Mouse (Mus musculus) limb, embryonic 14.5 days (tissue): Measurements from ENCODE around the gene Gng12. TPM values are rescaled to one million over a fixed set of nuclear protein-coding genes. Genes with fewer than 3 reads are reported as not detected.

ENCODE experiments used
- ATAC-seq: fragments of 200-750 bp; cut with Nextera tagmentation; 2 replicates; pipeline ENCODE4 v1.8.0; 2017; ENCODE audit warnings: low read depth, moderate number of reproducible peaks, moderate TSS enrichment; ENCODE audit not compliant: low FRiP score
- DNase-seq: peaks from one replicate; pipeline ENCODE4 v3.0.0-alpha.2; 2015; ENCODE audit warnings: low spot score
- H3K27ac ChIP-seq: fragments of 300-500 bp; sonication (generic); replicated peaks from 2 replicates; pipeline ENCODE4 v1.5.1; 2014; ENCODE audit warnings: low read depth, mild to moderate bottlenecking, low read length, moderate library complexity, mixed read lengths
- H3K27me3 ChIP-seq: fragments of 300-500 bp; sonication (generic); 2 replicates; pipeline ENCODE4 v1.6.1; 2014; ENCODE audit warnings: low read length, mixed read lengths; ENCODE audit not compliant: control insufficient read depth, insufficient read depth
- H3K36me3 ChIP-seq: fragments of 300-500 bp; sonication (generic); 2 replicates; pipeline ENCODE4 v1.6.1; 2014; ENCODE audit warnings: mild to moderate bottlenecking, low read length, moderate library complexity, mixed read lengths; ENCODE audit not compliant: control insufficient read depth, insufficient read depth
- H3K4me1 ChIP-seq: fragments of 300-500 bp; sonication (generic); 2 replicates; pipeline ENCODE4 v1.6.1; 2014; ENCODE audit warnings: antibody characterized with exemption, low read length, mixed read lengths; ENCODE audit not compliant: control insufficient read depth, insufficient read depth
- H3K4me2 ChIP-seq: fragments of 300-500 bp; sonication (generic); replicated peaks from 2 replicates; pipeline ENCODE4 v1.6.1; 2014; ENCODE audit warnings: low read depth, mild to moderate bottlenecking, low read length, moderate library complexity; ENCODE audit not compliant: severe bottlenecking
- H3K4me3 ChIP-seq: fragments of 300-500 bp; sonication (generic); replicated peaks from 2 replicates; pipeline ENCODE4 v1.5.1; 2014; ENCODE audit warnings: low read length
- H3K9ac ChIP-seq: fragments of 300-500 bp; sonication (generic); 2 replicates; pipeline ENCODE4 v1.6.1; 2014; ENCODE audit warnings: mild to moderate bottlenecking, low read depth, low read length, moderate library complexity; ENCODE audit not compliant: severe bottlenecking
- H3K9me3 ChIP-seq: fragments of 300-500 bp; sonication (generic); 2 replicates; pipeline ENCODE4 v1.6.1; 2016; ENCODE audit warnings: low read length; ENCODE audit not compliant: control insufficient read depth
- POLR2A ChIP-seq: fragments of 200-500 bp; IDR thresholded peaks from 2 replicates; pipeline ENCODE4 v1.8.0; 2012; ENCODE audit warnings: inconsistent platforms, mild to moderate bottlenecking, moderate library complexity, borderline replicate concordance; ENCODE audit not compliant: insufficient read depth, insufficient read length; ENCODE audit errors: extremely low read depth
- WGBS: fragments of 180-500 bp; shearing (Covaris S2); extraction: QIAGEN DNeasy Blood & Tissue Kit; methylation state at CpG from one replicate; pipeline ENCODE4 v1.1.7; 2014; 5-methylcytosine and 5-hydroxymethylcytosine counted together
- polyA plus RNA-seq, 2 experiments: library from polyadenylated mRNA; depleted of rRNA in 1 of 2; stranded (reverse) in 1 of 2; unstranded in 1 of 2; fragments of >200 nt; fragmentation: Nextera tagmentation in 1 of 2; extraction: Ambion mirVana in 1 of 2; gene quantifications; 2 replicates each; pipeline versions ENCODE4 v1.2.1 to v1.2.3; 2012 to 2014

The Gng12 gene
- polyA plus RNA-seq, 2 experiments: 39.3 to 107 TPM

GRCm38 (mm10) chr6:66945004-66945356, 48.8 kb downstream of the Gng12 start:
- Histone ChIP-seq H3K4me2 (no peak overlapping the region), H3K36me3 (no peaks in the 10 kb centered on the region), H3K27me3 (no peaks in the 10 kb centered on the region), H3K4me1 (peaks cover 3% of the 10 kb centered on the region), H3K4me3 (no peak overlapping the region), H3K9me3 (no peaks in the 10 kb centered on the region), H3K27ac (no peak overlapping the region), H3K9ac (no peak overlapping the region)
- no peak for TF ChIP-seq POLR2A
- no peak for DNase-seq
- ATAC-seq: no peak
- 61% methylated on average over 5 of the region's 5 CpGs for WGBS

DNA sequence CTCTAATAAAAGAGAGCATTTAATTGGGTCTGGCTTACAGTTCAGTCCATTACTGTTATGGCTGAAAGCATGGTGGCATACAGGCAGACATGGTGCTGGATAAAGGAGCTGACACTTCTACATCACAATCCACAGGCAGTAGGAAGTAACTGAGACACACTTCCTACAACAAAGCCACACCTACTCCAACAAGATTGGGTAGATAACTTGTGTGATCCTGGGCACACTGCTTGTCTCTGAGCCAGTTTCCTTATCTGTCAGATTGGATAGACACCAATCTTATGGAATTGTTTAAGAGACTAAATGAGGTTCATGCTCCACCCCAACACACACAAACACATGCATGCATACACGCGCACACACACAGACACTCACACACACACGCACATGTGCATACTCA, 51.9 kb downstream of the Gng12 start:
- ATAC-seq (no peak), DNase-seq (no peak)
- Histone ChIP-seq H3K4me3 (no peak overlapping the region), H3K9me3 (no peaks in the 10 kb centered on the region), H3K36me3 (no peaks in the 10 kb centered on the region), H3K27ac (no peak overlapping the region), H3K27me3 (no peaks in the 10 kb centered on the region), H3K4me1 (peaks cover 3% of the 10 kb centered on the region), H3K4me2 (no peak overlapping the region), H3K9ac (no peak overlapping the region)
- 84% methylated on average over 3 of the region's 3 CpGs for WGBS
- TF ChIP-seq POLR2A: no peak

GRCm38 (mm10) chr6:66948848-66949247, 52.7 kb downstream of the Gng12 start:
- TF ChIP-seq POLR2A: no peak
- Histone ChIP-seq H3K9me3 (no peaks in the 10 kb centered on the region), H3K9ac (no peak overlapping the region), H3K4me1 (no peaks in the 10 kb centered on the region), H3K27ac (no peak overlapping the region), H3K4me3 (no peak overlapping the region), H3K27me3 (no peaks in the 10 kb centered on the region), H3K36me3 (no peaks in the 10 kb centered on the region), H3K4me2 (no peak overlapping the region)
- no peak for DNase-seq
- no peak for ATAC-seq
- 85% methylated on average over 3 of the region's 3 CpGs for WGBS

GRCm38 (mm10) chr6:66951726-66952418, 55.7 kb downstream of the Gng12 start:
- Histone ChIP-seq H3K9me3 (no peaks in the 10 kb centered on the region), H3K4me3 (no peak overlapping the region), H3K36me3 (no peaks in the 10 kb centered on the region), H3K9ac (no peak overlapping the region), H3K27me3 (no peaks in the 10 kb centered on the region), H3K27ac (no peak overlapping the region), H3K4me2 (no peak overlapping the region), H3K4me1 (no peaks in the 10 kb centered on the region)
- 85% methylated on average over 5 of the region's 5 CpGs for WGBS
- ATAC-seq (no peak), DNase-seq (no peak)
- no peak for TF ChIP-seq POLR2A

- no peak for ATAC-seq
- no peak overlapping the region for H3K27ac ChIP-seq
- no peak overlapping the region for H3K9ac ChIP-seq
- H3K36me3 ChIP-seq: no peaks in the 10 kb centered on the region
- H3K27me3 ChIP-seq: no peaks in the 10 kb centered on the region
- no peak overlapping the region for H3K4me2 ChIP-seq
- 71% methylated on average over 11 of the region's 11 CpGs for WGBS
- TF ChIP-seq POLR2A: no peak
- no peak overlapping the region for H3K4me3 ChIP-seq
- no peaks in the 10 kb centered on the region for H3K9me3 ChIP-seq
- no peak for DNase-seq
- no peaks in the 10 kb centered on the region for H3K4me1 ChIP-seq
These were observed 57.8 kb downstream of the Gng12 start for GRCm38 (mm10) chr6:66953951-66954519.
